Mouse (Mus musculus) T-helper 17 cell (primary cell): ENCODE data around the gene Myadml2.

Experiments used
- in situ Hi-C, 2 experiments: fragments of 300-600 bp; cut with MboI, MseI; formaldehyde crosslinking; loops; 1 replicate in 1 of 2; 2 replicates in 1 of 2; pipeline ENCODE4 v1.15.1; 2025; ENCODE audit warnings: high pct_unique_total_duplicates in 2 of 2

The Myadml2 gene

DNA sequence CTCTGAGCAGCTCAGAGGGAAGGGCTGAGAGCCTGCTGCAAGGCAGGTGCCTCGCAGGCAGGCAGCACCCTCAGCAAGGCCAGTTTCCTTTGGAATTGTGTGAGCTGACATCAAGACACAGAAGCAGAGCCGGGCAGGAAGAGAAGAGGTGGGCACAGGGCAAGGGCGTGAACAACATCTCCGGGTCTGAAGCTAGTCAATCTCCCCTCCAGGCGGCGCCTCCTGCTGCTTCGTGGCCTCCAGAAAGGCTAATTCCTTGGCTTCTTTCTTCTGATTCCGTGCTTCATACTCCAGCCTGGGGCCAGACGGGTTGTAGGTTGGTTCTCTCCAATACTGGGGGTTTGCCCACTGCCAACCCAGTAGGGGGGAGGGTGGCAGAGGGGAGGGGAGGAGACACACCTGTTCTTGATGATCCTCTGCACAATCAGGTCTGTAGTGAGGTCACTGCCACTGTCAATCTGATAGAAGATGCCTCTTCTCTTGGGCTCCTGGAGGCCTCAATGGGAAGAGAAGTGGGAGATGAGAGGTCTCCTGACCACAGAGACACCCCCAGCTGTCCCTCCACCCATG lies 37.4 kb downstream of the Myadml2 start:
- in situ Hi-C loops: no loop called here

DNA sequence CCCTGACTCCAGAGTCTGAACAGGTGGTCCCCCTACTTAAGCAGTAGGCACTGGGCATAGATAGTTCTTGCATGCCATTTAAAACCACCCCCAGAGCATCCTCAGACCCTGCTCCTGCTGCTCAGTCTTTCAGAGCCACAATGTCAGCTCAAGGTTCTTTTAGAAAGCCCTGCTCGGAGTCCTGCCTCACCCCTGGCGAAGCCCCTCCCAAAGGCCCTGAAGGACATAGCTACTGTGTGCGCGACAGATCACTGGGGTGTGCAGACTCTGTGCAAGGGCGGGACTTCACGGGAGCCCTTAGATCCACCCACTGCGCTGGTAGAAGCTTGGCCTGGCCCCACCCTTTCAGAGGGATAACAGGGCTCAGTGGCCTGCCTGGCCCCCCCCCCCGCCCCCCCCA lies 38.7 kb downstream of the Myadml2 start:
- in situ Hi-C loops: no loop called here

DNA sequence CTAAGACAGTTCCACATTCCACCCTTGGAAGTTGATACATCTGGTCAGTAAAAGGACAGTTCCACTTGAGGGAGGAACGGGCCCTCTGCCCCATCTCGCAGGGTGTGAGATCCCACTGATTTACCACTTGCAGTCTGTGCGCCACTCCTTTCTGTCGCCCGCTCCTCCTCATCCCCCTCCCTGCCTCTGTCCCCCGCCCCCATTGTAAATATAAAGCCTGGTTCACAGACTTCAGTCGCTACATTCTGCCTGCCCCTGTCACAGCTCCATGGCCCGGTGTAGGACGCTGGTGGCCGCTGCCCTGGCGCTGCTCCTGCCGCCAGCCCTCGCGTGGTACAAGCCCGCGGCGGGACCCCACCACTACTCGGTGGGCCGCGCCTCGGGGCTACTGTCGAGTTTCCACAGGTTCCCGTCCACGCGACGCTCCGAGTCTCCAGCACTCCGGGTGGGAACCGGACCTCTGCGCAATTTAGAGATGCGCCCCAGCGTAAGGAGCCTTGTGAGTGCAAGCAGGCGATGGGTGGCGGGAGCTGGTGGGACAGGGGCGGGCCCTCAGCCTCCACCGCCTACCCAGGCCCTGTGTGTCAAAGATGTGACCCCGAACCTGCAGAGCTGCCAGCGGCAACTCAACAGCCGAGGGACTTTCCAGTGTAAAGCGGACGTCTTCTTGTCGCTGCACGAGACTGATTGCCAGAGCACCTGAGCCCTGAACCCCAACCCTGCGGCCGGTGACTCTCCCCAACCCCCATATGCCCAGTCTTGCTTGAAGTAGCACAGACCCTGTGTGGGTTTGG lies 39.5 kb downstream of the Myadml2 start, which contains the start of gene Npb:
Gene Npb (plus strand): TSS at position 237 of the 794 bp plus-strand sequence.
- in situ Hi-C loops: no loop called here

DNA sequence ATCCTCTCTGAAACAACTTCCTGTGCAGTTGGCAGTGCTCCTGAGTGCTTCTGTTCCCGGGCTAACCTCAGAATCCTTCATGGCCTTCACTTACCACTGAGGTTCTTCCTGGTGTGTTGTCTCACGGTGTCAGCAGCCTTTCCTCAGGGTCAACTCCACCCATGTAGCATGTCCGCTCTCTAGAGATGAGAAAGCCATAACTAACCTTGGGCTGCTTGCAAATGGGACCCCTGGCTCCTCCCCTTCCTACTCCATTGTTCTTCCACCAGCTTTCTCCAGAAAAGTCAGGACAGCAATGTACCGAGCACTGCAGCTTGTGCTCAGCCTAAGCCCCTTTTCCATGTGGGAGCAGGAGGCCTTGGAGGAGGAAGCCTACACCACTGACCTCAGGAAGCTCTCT lies 41.2 kb downstream of the Myadml2 start:
- in situ Hi-C loops: no loop called here

DNA sequence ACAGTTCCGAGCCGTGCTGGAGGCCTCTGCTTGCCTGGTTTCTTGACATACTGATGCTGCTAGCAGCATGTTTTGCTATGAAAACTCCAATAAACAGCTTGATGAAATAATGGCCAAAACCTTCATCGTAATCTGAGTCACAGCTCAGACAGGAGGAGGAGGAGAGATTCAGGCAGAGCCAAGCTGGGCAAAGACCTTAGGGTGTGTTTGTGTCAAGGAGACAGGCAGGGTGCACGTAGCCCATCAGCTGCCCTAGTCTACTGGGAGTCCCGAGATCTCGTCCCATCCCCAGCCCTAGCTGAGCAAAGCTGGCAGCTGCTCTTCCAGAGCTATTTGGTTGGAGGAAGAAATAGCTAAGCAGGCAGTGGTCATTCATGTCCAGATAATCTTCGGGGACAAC lies 42.3 kb downstream of the Myadml2 start:
- in situ Hi-C loops: no loop called here

DNA sequence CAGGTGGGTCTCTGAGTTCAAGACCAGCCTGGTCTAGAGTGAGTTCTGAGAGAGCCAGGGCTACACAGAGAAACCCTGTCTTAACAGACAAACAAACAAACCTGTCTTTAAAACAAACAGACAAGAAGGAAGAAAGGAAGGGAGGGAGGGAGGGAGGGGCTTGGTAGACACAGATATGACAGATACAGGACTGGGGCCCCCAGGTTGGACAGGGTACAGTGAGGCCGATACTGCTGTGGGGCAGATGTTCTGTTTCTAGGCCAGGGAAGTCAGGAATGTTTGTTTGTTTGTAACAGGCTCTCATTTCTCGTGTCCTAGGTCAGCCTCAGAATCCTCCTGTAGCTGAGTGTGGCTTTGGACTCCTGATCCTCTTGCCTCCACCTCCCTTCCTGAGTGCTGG lies 44.4 kb downstream of the Myadml2 start:
- in situ Hi-C loops: no loop called here

DNA sequence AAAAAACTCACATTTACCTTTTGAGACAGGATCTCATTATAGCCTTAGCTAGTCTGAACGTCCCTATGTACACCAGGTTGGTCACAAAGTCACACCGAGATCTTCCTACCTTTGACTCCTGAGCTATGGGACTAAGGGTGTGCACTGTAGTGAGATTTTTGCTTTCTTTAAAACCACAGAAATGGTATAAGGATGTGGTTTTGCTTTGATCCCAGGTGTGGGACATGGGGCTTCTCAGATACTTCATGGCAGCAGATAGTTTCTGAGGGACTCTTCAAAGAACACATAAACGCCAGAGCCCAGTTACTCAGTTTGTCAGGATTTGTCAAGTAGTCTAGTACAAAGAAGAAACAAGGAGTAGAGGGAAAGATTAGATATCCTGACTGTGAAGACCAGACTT lies 47.2 kb downstream of the Myadml2 start:
- in situ Hi-C loops: no loop called here

DNA sequence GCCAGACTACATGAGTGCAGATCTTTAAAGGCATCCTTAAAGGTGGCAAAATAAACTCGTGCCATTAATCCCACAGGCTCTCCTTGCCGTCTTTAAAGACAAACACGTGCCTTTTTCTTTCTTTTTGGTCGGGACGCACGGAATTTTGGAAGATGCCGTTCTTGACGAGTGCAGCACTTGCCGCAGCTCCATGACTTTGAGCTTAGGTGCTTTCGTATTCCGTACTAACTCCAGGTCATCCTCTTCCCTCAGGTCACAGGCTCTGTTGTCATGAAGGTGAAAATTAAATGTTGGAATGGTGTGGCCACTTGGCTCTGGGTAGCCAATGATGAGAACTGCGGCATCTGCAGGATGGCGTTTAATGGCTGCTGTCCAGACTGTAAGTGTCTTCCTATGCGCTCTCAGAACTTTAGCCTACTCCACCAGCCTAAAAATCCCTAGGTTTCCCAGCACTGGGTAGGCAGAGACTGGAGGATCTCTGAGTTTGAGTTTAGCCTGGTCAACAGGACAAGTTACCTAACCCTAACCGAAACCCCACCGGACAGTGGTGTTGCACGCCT lies 48.9 kb downstream of the Myadml2 start:
- in situ Hi-C loops: loop anchor here in 1 of 2 experiments (10.0 kb wide), 1 partner anchor 356 kb away; no protein-coding TSS in a partner anchor

DNA sequence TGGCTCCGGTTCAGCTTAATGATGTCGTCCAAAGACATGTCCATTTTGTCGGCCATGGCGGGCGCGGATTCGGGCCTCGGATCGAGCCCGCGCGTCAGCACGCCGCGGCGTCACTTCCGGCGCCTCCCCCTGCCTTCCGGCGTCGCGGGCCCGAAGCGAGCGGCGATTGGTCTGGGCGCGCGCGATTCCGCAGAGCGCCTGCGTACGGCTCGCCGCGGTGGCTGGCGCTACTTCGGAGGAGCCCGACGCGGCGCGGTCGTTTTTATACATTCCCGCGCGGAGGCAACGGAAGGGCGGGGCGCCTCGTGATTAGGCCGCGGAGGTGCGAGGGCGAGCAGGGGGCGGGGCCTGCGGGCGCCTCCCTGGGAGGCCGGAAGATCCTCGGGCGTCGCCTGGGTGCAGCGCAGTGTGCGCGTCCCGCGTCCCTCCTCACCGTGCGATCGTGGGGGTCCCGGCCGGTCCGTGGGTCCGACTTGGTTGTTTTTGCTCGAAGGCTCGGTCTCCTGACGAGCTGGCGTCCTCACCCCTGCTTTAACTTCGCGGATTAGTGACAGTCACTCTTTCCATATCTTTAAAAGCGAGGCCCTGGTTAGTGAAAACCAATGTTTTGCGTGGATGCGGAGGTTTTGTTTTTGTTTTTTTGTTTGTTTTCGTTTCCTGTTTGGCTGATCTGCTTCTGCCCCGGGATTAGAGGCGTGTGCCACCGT lies 49.5 kb downstream of the Myadml2 start, which contains the start of the genes Alyref and Anapc11:
Gene Alyref (minus strand): TSS at position 83 of the 707 bp plus-strand sequence.
Gene Anapc11 (plus strand): TSS at position 139 of the 707 bp plus-strand sequence.
- in situ Hi-C loops: loop anchor here in 1 of 2 experiments (10.0 kb wide), 1 partner anchor 356 kb away; no protein-coding TSS in a partner anchor

DNA sequence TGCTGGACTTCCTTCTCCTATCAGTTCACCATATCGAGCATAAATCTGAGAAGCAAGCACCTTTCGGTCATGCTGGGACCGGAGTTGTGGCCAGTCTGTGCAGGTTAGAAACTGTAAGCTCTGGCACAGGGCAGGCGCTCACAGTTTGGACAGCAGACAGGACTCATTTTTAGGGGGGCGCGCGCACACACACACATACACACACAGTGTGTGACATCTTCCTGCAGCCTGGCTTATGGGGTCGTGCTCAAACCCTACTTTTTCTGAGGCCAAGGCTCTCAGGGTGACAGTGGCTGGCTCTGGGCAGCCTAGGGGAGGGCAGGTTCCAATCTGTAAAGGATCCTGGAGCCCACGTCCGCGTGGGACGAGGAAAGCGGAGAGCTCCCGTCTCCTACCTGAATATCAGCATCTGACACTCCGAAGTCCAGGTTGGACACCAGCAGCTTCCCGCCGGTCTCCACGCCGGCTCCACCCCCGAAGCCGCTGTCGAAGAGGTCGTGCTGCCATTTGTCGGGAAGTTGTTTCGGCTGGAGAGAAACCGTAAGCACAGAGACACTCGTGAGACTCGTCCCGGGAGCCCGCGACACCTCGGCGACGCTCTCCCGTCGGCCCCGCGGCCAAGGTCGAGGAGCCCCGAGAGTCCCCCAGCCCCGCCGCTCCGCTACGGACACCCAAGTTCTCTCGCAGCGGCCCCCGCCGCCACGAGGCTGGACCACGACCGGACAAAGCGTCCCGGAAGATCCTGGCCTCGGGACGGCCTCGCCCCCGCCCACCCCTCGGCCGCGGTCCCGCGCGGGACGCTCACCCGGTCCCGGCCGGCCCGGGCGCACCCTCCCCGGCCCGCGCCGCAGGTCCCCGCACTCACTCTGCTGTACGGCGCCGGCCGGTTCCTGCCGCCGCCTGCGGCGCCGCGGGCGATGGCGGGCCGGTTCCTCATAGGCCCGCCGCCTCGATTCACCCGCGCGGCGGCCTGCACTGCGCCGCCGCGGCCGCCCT lies 50.4 kb downstream of the Myadml2 start:
- in situ Hi-C loops: loop anchor here in 1 of 2 experiments (10.0 kb wide), 1 partner anchor 357 kb away; no protein-coding TSS in a partner anchor
